Mouse (Mus musculus): ENCODE data around the gene Mier2.

Gene Mier2

DNA sequence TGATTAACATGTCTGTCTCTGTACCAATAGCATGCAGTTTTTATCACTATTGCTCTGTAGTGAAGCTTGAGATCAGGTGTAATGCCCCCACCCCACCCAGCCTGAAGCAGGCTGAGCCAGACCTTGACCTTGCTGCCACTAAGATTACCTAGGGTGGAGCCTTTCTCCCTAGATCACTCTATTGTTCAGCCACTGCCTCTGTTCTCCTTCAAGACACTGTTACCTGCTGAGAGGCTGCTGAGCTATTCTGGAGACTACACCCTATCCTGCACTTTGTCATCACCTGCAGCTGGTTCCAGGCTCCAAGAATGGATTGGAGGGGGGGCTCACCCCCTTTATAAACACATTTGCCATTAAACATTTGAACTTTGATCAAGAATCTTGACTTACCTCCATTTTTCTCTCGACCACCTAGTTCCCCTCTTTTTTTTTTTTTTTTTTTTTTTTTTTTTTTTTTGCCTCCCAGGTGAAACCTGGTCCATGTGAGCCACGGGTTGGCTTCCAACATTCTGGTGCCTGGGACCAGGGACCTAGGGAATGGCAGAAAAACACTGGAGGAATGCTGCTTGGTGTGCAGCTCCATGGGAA, 58.2 kb downstream of the Mier2 start:
- DNase-seq (ENCODE audit: low read depth) = no peak

DNA sequence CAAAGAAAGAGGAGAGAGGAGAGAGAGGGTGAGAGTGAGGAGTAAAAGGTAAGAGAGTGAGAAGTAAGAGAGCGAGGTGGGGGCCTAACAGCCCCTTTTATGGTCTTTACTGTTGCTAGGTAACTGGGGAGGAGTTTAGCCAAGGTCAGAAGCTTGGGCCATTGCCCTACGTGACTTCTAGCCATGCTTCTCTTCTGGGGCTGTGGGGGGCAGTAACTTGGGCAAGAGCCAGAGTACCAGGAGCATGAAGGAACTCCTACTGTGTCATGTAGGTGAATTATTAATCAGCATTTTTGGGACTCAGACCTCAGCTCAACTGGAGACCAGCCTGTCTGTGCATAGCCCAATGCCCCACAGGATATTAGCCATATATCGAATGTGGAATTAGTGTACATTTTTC, 59.1 kb downstream of the Mier2 start:
- no peak for DNase-seq (ENCODE audit: low read depth)

All from 416B (cell line).